22 mouse cellular contexts compared by ENCODE assay signal in genomic region chr4:82246290-82246689, GRCm38 (mm10).
A peak's percentile ranks its signal among the peaks of the same experiment; 100 is the strongest.
DNase-seq lines count a peak whose midpoint lies in the region; ATAC-seq and TF ChIP-seq lines count a peak whose summit lies in the region.
"Had no signal": no experiment of that assay in that cellular context is flagged by ENCODE, and none has a peak within 500 bp of the region (broad histone marks: within the 10 kb centered on the region; RNA-seq: fewer than 3 reads in every experiment).

No protein-coding gene starts in this region.

- no peaks in the 10 kb centered on the region for H3K36me3 ChIP-seq in embryonic facial prominence, embryonic 14.5 days (ENCODE audit: control insufficient read depth, insufficient read depth, low read length)
- no peaks in the 10 kb centered on the region for H3K36me3 ChIP-seq in embryonic facial prominence, embryonic 10.5 days (replicated peaks)
- no peaks in the 10 kb centered on the region for H3K36me3 ChIP-seq in kidney, adult 2 months (ENCODE audit: control insufficient read depth, insufficient read depth, low read length)
- H3K36me3 ChIP-seq in heart, postnatal 0 days (replicated peaks; ENCODE audit: control insufficient read depth, insufficient read depth, low read length) = no peaks in the 10 kb centered on the region
- H3K36me3 ChIP-seq: hindbrain, embryonic 10.5 days; limb, embryonic 15.5 days had no signal

- no peak overlapping the region for H3K4me3 ChIP-seq in embryonic facial prominence, embryonic 14.5 days (ENCODE audit: low read depth, low read length)
- H3K4me3 ChIP-seq in embryonic facial prominence, embryonic 10.5 days = no peak overlapping the region
- no peak overlapping the region for H3K4me3 ChIP-seq in kidney, adult 2 months (ENCODE audit: insufficient read depth, low read depth, low read length)
- no peak overlapping the region for H3K4me3 ChIP-seq in heart, postnatal 0 days (ENCODE audit: low read depth, low read length)
- H3K4me3 ChIP-seq: erythroblast, embryonic 14.5 days; forebrain, embryonic 13.5 days; hindbrain, embryonic 10.5 days; limb, embryonic 15.5 days had no signal

- no peak overlapping the region for H3K9ac ChIP-seq in embryonic facial prominence, embryonic 14.5 days (ENCODE audit: low read depth, low read length)
- no peak overlapping the region for H3K9ac ChIP-seq in heart, postnatal 0 days (replicated peaks; ENCODE audit: low read depth, low read length)
- H3K9ac ChIP-seq: forebrain, embryonic 13.5 days; limb, embryonic 15.5 days had no signal

- H3K4me1 ChIP-seq in embryonic facial prominence, embryonic 14.5 days (ENCODE audit: control insufficient read depth, insufficient read depth, low read length) = peaks cover 36% of the 10 kb centered on the region
- H3K4me1 ChIP-seq in embryonic facial prominence, embryonic 10.5 days = peaks cover 18% of the 10 kb centered on the region
- H3K4me1 ChIP-seq in kidney, adult 2 months (ENCODE audit: control insufficient read depth, insufficient read depth, low read length) = no peaks in the 10 kb centered on the region
- peaks cover 15% of the 10 kb centered on the region for H3K4me1 ChIP-seq in heart, postnatal 0 days (ENCODE audit: control insufficient read depth, insufficient read depth)
- H3K4me1 ChIP-seq: forebrain, embryonic 13.5 days; hindbrain, embryonic 10.5 days had no signal

- no peaks in the 10 kb centered on the region for H3K27me3 ChIP-seq in embryonic facial prominence, embryonic 14.5 days (replicated peaks; ENCODE audit: control insufficient read depth, insufficient read depth, low read length)
- H3K27me3 ChIP-seq in embryonic facial prominence, embryonic 10.5 days (replicated peaks; ENCODE audit: low read depth, poor library complexity, severe bottlenecking) = no peaks in the 10 kb centered on the region
- no peaks in the 10 kb centered on the region for H3K27me3 ChIP-seq in kidney, adult 2 months (replicated peaks; ENCODE audit: control insufficient read depth, insufficient read depth, low read length)
- no peaks in the 10 kb centered on the region for H3K27me3 ChIP-seq in heart, postnatal 0 days (ENCODE audit: control insufficient read depth, insufficient read depth, low read length)
- H3K27me3 ChIP-seq: forebrain, embryonic 13.5 days; limb, embryonic 15.5 days had no signal

- peaks cover 6% of the 10 kb centered on the region for H3K9me3 ChIP-seq in embryonic facial prominence, embryonic 14.5 days (ENCODE audit: control insufficient read depth, low read length)
- no peaks in the 10 kb centered on the region for H3K9me3 ChIP-seq in embryonic facial prominence, embryonic 10.5 days
- H3K9me3 ChIP-seq in heart, postnatal 0 days (replicated peaks; ENCODE audit: control insufficient read depth, low read length) = 0 out of 2 replicates have a peak, but pooled peaks cover 6% of the 10 kb centered on the region
- H3K9me3 ChIP-seq: forebrain, embryonic 13.5 days; hindbrain, embryonic 10.5 days; limb, embryonic 15.5 days had no signal

- H3K27ac ChIP-seq in embryonic facial prominence, embryonic 14.5 days (replicated peaks; ENCODE audit: low read depth, low read length) = no peak overlapping the region
- H3K27ac ChIP-seq in embryonic facial prominence, embryonic 10.5 days (replicated peaks) = no peak overlapping the region
- no peak overlapping the region for H3K27ac ChIP-seq in kidney, adult 2 months (ENCODE audit: insufficient read depth, low read depth, low read length)
- 0 out of 2 replicates have a peak overlapping the region, but pooled peaks have one; percentile 40 for H3K27ac ChIP-seq in heart, postnatal 0 days (ENCODE audit: low read depth)
- H3K27ac ChIP-seq: forebrain, embryonic 13.5 days; hindbrain, embryonic 10.5 days; hindbrain, postnatal 0 days; limb, embryonic 15.5 days; macrophage had no signal

- no peak for TF ChIP-seq CTCF in kidney, adult 2 months (conservative IDR thresholded peaks at IDR 0.05; ENCODE audit: insufficient read depth, insufficient read length, low read depth, low read length)
- TF ChIP-seq CTCF in heart, postnatal 0 days (IDR thresholded peaks at IDR 0.05; ENCODE audit: low read depth) = no peak

- DNase-seq in embryonic facial prominence, embryonic 14.5 days (ENCODE audit: low spot score) = peak; percentile 33
- no peak for DNase-seq in embryonic facial prominence, embryonic 10.5 days (ENCODE audit: low spot score)
- DNase-seq in kidney, adult 2 months = peak; percentile 9
- DNase-seq in kidney, postnatal 36 days = no peak
- DNase-seq in heart, postnatal 0 days (ENCODE audit: low spot score) = peak; percentile 13
- peak; percentile 63 for DNase-seq in lung, postnatal 14 days
- DNase-seq in testis, postnatal 10 days (ENCODE audit: low spot score) = no peak
- DNase-seq in ovary, postnatal 36 days (ENCODE audit: low spot score) = no peak
- DNase-seq: adrenal gland, adult 8-10 months; cerebellum, adult 9-10 months; kidney, adult 11 months; kidney, postnatal 10 days; right cerebral cortex, adult 18-20 months; spleen, adult 18-20 months; thymus, adult 18-20 months had no signal

- TF ChIP-seq POLR2A in kidney, adult 2 months (IDR thresholded peaks at IDR 0.05; ENCODE audit: low read depth, low read length) = no peak

- 56% methylated on average over 2 of the region's 2 CpGs for WGBS in embryonic facial prominence, embryonic 14.5 days
- 57% methylated on average over 2 of the region's 2 CpGs for WGBS in embryonic facial prominence, embryonic 10.5 days
- 75% methylated on average over 2 of the region's 2 CpGs for WGBS in kidney, adult 2 months
- WGBS in heart, postnatal 0 days = 50% methylated on average over 2 of the region's 2 CpGs

- ATAC-seq in embryonic facial prominence, embryonic 14.5 days (ENCODE audit: low read depth) = no peak
- ATAC-seq in heart, postnatal 0 days (ENCODE audit: insufficient read depth, low read depth) = no peak
- ATAC-seq: forebrain, embryonic 13.5 days; hindbrain, postnatal 0 days had no signal

- H3K4me2 ChIP-seq in embryonic facial prominence, embryonic 14.5 days (ENCODE audit: low read depth, low read length) = no peak overlapping the region
- H3K4me2 ChIP-seq in heart, postnatal 0 days (ENCODE audit: low read depth, low read length) = no peak overlapping the region
- H3K4me2 ChIP-seq: forebrain, embryonic 13.5 days; limb, embryonic 15.5 days; midbrain, embryonic 11.5 days had no signal

- TF ChIP-seq EP300 in heart, postnatal 0 days (IDR thresholded peaks at IDR 0.05; ENCODE audit: low read depth) = peak; percentile 63; the same call in 1 of the 2 replicates

Comparison
In these comparisons a context has a peak if more than half of its experiments do, and no peak if none do; other contexts are left out.
1. DNase-seq: peak in embryonic facial prominence, embryonic 14.5 days (single experiment), kidney, adult 2 months (single experiment), heart, postnatal 0 days (single experiment) and lung, postnatal 14 days (single experiment); none in embryonic facial prominence, embryonic 10.5 days (single experiment), kidney, postnatal 36 days (0 of 2), testis, postnatal 10 days (single experiment) and ovary, postnatal 36 days (single experiment).